Mouse (Mus musculus) embryonic fibroblast, embryonic 13.5 days (primary cell): ENCODE measurements at regions not wholly inside any gene's neighbourhood (a gene's known extent, or its start where the extent isn't known, plus 50 kb on each side); places are given as distances from the start of the nearest gene placed in this dataset.
"Not testable (repeated sequence)": the region's sequence is repeated elsewhere in the genome, so short reads cannot be mapped to it uniquely, and the experiment has no call there.

Experiments
- H3K27ac ChIP-seq: 2 replicates; pipeline ENCODE4 v1.5.1; 2012; ENCODE audit warnings: low read length, control low read depth, inconsistent platforms; ENCODE audit not compliant: insufficient read depth
- H3K4me1 ChIP-seq: 2 replicates; pipeline ENCODE4 v1.6.1; 2011; ENCODE audit warnings: low read length; ENCODE audit not compliant: control insufficient read depth, insufficient read depth
- H3K4me3 ChIP-seq: 2 replicates; pipeline ENCODE4 v1.5.1; 2011; ENCODE audit warnings: mild to moderate bottlenecking, control low read depth, low read length; ENCODE audit not compliant: insufficient read depth
- CTCF ChIP-seq: IDR thresholded peaks from 2 replicates; pipeline ENCODE4 v1.5.1; 2011; ENCODE audit warnings: mild to moderate bottlenecking, control low read depth, low read length, moderate library complexity, borderline replicate concordance; ENCODE audit not compliant: insufficient read depth
- POLR2A ChIP-seq: IDR thresholded peaks from 2 replicates; pipeline ENCODE4 v1.6.1; 2011; ENCODE audit warnings: low read depth, mild to moderate bottlenecking, control low read depth, low read length, moderate library complexity

DNA sequence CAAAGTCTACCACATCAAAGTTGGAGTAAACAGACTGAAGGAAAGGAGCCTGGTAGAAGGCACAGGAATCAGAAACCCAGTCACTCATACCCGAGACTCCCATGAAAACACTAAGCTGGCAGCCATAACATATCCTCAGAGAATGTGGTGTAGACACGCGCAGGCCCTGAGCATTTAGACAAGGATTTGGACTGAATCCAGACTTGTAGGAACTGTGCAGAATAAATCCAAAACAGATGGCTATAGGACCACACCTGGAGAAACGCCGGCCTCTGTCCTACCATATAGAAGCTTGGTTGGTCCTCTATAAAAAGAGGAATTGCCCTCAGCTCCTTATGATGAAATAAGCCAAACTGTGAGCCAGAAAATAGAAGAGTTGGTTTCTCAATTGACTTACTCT is 124.3 kb upstream of the Kcnk2 start:
- no peak for TF ChIP-seq POLR2A
- no peak for TF ChIP-seq CTCF
- Histone ChIP-seq H3K4me1 (no peaks in the 10 kb centered on the region), H3K27ac (no peak overlapping the region), H3K4me3 (no peak overlapping the region)

DNA sequence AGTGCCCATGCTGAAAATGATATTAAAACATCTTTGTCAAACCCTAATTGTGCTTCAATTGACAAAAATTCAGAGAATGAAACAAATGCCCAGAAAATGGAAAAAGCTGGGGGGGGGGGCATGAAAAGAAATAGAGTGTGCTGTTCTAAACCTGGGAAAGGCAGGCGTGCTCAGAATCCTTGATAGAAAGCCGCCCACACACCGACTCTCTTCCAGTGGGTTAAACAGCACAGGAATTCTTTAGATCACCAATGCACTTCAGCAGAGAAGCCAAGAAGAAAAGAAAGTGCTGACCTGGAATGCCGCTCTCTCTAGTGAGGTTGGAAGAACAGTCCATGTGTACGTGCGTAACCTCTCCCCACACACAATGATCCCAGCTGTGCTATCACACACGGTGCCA is 113.4 kb upstream of the Kcnk2 start:
- Histone ChIP-seq H3K27ac (no peak overlapping the region), H3K4me3 (no peak overlapping the region), H3K4me1 (no peaks in the 10 kb centered on the region)
- TF ChIP-seq POLR2A (no peak), CTCF (no peak)

DNA sequence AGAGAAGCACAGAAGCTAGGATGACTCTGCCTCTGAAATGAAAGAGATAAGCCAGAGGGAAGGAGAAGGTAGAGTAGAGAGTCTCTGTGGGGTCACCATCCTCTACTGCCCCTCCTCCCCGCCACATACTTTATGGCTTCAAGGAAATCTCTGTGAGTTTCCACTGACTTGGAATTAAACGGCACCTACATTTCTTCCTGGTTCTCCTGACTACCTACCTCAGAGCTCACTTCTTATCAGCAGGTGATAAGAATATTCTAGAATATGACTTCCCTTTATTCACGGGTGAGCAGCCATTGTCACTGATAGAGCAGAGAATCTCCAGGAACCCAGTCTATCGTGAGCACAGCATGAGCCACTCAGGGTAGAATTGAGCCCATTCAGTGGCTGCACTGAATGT is 111.3 kb upstream of the Kcnk2 start:
- TF ChIP-seq CTCF (no peak), POLR2A (no peak)

DNA sequence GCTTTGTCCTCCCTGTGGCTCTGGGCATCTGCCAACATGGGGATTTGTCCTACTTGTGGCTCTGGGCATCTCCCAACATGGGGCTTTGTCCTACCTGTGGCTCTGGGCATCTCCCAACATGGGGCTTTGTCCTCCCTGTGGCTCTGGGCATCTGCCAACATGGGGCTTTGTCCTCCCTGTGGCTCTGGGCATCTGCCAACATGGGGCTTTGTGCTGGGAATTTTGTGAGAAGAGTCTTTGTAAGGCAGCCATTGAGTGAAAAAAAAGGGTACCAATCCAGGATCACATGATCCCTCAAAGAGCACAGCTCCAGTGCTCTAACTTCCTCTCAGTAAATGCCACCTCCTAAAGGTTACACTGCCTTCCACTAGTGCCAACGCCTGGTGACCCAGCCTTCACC is 105.2 kb upstream of the Kcnk2 start:
- not testable (repeated sequence) for H3K4me1 ChIP-seq, H3K27ac ChIP-seq, H3K4me3 ChIP-seq

More for the DNA sequence above, 111.3 kb upstream of the Kcnk2 start:
- no peaks in the 10 kb centered on the region for H3K4me1 ChIP-seq
- no peak overlapping the region for H3K27ac ChIP-seq
- H3K4me3 ChIP-seq, result no peak overlapping the region

DNA sequence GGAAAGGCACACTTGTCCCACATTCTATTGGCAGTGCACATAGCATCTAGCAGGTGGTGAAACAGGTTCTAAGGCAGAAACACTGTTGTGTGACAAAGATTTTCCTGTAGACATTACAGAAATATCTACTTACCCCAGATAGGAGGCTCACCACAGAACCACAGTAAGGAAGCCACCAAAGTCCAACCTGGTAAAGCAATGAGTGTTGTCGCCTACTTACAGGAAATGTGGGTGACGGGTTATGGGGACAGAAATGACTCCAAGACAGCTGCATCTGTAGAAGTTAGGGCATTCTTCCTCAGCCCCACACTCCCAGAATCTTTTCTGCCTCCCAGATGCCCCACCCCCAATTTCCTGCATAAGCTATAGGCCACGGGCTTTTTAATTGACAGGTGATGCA is 97.6 kb upstream of the Kcnk2 start:
- H3K27ac ChIP-seq, result no peak overlapping the region
- no peaks in the 10 kb centered on the region for H3K4me1 ChIP-seq
- TF ChIP-seq POLR2A, result no peak
- TF ChIP-seq CTCF, result no peak

DNA sequence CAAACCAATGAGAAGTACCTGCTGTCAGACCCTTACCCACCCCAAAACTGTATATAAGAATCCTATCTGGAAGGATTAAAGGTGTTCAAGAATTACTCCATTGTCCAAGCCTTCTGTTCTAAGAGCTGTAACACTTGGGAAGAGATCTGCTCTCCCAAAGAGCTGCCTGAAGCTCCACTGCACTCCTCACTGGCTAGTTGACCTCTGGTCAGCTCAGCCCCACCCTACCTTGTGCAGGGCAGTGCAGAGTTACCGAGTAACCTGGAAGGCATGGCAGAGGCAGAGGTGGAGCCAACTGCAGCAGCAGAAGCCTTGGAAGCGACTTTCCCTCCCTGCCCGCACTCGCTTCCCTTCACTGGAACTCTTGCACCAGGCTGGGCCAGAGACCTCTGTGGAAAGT is 97.1 kb upstream of the Kcnk2 start:
- no peaks in the 10 kb centered on the region for H3K4me1 ChIP-seq
- TF ChIP-seq POLR2A (no peak), CTCF (no peak)
- no peak overlapping the region for H3K4me3 ChIP-seq
- H3K27ac ChIP-seq, result no peak overlapping the region

More for the DNA sequence above, 97.6 kb upstream of the Kcnk2 start:
- H3K4me3 ChIP-seq, result no peak overlapping the region

DNA sequence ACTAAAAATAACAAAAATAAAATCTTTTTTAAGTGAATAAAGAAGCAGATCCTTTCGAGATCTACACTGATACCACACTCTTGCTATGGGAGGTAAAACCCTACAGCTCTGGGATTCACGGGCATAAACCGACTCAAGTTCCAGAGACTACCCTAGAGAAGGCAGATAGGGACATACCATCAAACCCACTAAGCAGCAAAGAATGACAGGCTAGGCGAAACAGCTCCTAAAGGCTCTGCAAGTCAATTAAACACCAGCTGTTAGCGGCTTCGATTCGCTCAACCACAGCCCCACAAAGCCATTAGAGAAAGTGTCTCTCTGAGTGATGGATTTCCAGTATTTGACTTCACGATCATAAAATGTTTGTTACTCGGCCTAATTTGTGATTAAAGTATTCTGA is 95.0 kb upstream of the Kcnk2 start:
- Histone ChIP-seq H3K4me1 (no peaks in the 10 kb centered on the region), H3K27ac (no peak overlapping the region), H3K4me3 (no peak overlapping the region)
- TF ChIP-seq POLR2A (no peak), CTCF (no peak)

DNA sequence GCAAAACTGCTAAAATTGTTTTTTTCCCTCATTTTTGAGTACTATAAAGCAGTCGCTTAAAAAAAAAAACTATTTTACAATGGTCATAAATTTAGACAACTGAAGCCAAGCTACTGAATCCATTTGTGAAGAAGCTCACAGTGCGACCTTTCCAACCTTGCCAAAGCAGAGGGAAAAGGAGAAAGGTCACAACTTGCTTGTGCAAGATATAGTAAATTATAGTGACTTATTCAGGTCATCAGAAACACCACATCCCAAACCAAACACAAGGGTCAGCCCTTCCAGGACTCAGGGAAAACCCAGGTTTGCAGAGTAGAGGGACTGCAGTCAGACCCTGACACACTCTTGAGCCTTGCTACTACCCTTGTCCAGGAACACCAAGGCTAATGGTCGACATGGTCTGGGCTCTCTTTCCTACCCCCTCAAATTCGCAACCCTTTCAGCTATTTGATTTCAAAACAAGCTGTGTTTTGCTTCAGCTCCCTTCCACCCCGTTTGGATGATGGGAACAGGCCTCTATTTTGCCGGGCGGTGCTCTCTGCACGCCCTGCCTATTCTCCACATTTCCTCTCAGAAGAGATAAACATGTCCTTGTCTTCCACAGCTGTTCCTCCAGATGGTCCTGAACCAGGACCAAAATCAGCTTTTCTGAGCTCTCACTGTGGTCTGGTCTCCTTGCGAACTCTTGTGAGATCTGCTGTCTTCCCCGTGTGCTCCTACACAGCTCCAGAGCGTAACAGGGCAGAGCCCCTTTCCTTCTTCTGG is 93.5 kb upstream of the Kcnk2 start:
- Histone ChIP-seq H3K4me1 (no peaks in the 10 kb centered on the region), H3K4me3 (no peak overlapping the region), H3K27ac (no peak overlapping the region)
- TF ChIP-seq CTCF (no peak), POLR2A (no peak)

DNA sequence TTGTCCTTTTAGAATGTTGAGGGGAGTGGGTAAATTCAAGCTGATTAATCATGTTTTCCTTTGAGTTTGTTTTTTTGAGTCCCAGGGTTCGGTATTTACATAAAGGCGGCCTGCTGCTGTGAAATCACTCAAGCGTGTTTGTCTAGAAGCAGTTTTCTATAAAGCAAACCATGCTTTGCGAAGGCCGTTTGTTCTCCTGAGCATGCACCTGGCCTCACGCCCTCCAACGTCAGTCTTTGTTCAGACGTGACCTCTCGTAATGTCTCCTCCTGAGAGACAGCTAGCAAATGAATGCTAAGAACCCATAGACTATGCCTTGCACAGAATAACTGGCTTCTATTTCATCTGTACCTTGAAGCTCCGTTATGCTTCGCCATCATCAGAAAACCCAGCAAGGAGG is 92.8 kb upstream of the Kcnk2 start:
- H3K4me3 ChIP-seq, result no peak overlapping the region
- no peak overlapping the region for H3K27ac ChIP-seq
- TF ChIP-seq POLR2A, result no peak
- no peak for TF ChIP-seq CTCF
- no peaks in the 10 kb centered on the region for H3K4me1 ChIP-seq

DNA sequence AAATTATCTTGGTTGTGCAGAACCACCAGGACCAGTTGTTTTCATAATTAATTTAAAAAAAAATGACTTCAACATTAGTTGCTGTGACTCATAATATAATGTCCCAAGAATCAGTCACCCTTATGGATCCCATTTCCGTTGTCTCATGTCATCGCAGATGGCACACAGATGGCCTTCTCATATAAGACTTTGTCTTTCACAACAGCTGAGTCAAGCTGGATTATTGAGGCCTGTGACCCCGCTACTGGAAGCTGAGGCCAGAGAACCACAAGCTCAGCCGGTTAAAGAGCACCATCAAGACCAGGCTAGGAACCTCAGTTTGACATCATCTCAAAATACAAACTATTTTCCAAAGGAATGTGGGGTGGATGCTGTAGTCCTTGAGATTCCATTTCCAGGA is 83.3 kb upstream of the Kcnk2 start:
- no peaks in the 10 kb centered on the region for H3K4me1 ChIP-seq
- TF ChIP-seq CTCF, result no peak
- no peak for TF ChIP-seq POLR2A
- no peak overlapping the region for H3K27ac ChIP-seq
- no peak overlapping the region for H3K4me3 ChIP-seq

DNA sequence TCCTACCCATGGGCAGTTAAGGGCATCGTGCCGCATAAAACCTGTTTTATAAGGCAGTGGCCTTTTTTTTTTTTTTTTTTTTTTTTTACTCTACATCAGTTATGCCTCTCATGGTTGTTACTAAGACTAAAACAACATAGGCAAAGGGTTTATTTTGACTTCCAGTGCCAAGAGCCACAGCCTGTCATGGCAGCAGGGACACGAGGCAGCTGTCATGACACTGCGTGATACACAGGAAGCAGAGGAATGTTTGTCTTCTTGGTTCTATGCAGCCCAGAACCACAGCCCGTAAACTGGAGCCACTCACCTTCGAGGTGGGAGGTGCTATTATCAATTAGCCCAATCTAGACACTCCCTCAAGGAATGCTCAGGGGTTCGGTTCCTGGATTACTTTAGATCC is 81.3 kb upstream of the Kcnk2 start:
- no peak overlapping the region for H3K4me3 ChIP-seq
- TF ChIP-seq CTCF (no peak), POLR2A (no peak)

More for the DNA sequence above, 81.3 kb upstream of the Kcnk2 start:
- H3K4me1 ChIP-seq, result no peaks in the 10 kb centered on the region
- no peak overlapping the region for H3K27ac ChIP-seq
